Mouse (Mus musculus): ENCODE data around the gene Kcnh3. TPM values are rescaled to one million over a fixed set of nuclear protein-coding genes. Genes with fewer than 3 reads are reported as not detected.

Kcnh3 gene
- 0.56 and 0.77 TPM in 2 replicates for polyA plus RNA-seq (2015; fragmentation: Nextera tagmentation; extraction: Ambion mirVana)

DNA sequence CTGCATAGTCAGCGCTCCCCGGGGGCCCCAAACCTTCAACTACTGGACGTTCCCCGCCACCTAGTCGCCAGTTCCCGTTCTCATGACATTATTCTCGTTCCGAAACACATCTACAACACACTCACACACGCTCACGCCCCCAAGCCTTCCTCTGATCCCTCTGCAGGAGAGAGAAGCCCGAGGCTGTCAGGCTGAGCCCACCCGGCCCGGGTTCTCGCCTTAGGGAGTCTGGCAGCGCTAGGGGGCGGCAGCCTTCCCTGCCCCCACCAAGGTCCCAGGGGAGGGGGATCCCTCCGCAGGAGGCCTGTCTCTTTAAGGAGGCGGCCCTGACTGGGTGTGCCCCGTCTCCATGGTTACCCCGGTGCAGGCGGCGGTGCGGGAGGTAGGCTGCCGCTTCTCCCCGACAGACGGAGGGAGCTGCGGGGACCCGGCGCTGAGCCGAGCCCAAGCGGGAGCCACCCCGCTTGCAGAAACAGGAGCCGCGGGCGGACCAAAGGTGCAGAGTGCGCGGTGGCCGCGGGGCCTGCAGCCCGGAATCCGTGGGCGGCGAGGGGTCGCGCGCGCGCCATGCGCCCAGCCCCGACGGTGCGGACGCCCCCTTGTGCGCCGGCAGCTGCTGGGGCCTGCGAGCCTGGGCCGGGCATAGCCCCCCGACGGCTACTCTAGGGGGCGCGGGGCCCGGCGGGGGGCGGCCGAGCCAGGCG is at the start of gene Kcnh3:
TSS of gene Kcnh3 (plus strand) at position 654 of the 704 bp plus-strand sequence.
- Histone ChIP-seq H3K27me3 (ENCODE audit: insufficient read depth, low read length) (peaks cover 93% of the 10 kb centered on the region), H3K9ac (replicated peaks; ENCODE audit: low read length) (peak within 1 kb of the TSS; percentile 59), H3K4me3 (ENCODE audit: low read length) (peak within 1 kb of the TSS; percentile 54), H3K4me1 (ENCODE audit: insufficient read depth, low read length) (peaks cover 36% of the 10 kb centered on the region), H3K27ac (ENCODE audit: low read length) (no peak within 1 kb of the TSS), H3K4me2 (replicated peaks; ENCODE audit: low read depth, low read length) (peak within 1 kb of the TSS; percentile 68), H3K36me3 (ENCODE audit: insufficient read depth, low read length) (no peaks in the 10 kb centered on the region), H3K9me3 (ENCODE audit: low read length) (no peaks in the 10 kb centered on the region)
- WGBS = under 1% methylated on average over 50 of the region's 66 CpGs
- peak; percentile 46 for ATAC-seq (ENCODE audit: low FRiP score, low TSS enrichment)

DNA sequence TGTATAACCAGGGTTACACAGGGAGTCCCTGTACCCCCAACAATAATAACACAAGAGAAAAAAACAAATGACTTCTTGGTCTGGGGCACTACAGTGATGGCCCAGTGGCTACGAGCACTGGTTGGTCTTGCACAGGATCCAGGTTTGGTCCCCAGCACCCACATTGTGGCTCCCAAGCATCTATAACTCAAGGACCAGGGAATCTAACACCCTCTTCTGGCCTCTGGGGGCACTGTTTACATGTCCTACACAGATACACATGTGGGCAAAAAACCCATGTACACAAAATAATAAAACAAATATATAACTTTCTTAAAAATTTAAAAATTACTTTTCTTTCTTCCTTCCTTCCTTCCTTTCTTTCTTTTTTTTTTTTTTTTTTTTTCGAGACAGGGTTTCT is 45.0 kb upstream of the Kcnh3 start:
- no peak for ATAC-seq (ENCODE audit: low FRiP score, low TSS enrichment)
- peaks cover 51% of the 10 kb centered on the region for H3K36me3 ChIP-seq (ENCODE audit: insufficient read depth, low read length)

DNA sequence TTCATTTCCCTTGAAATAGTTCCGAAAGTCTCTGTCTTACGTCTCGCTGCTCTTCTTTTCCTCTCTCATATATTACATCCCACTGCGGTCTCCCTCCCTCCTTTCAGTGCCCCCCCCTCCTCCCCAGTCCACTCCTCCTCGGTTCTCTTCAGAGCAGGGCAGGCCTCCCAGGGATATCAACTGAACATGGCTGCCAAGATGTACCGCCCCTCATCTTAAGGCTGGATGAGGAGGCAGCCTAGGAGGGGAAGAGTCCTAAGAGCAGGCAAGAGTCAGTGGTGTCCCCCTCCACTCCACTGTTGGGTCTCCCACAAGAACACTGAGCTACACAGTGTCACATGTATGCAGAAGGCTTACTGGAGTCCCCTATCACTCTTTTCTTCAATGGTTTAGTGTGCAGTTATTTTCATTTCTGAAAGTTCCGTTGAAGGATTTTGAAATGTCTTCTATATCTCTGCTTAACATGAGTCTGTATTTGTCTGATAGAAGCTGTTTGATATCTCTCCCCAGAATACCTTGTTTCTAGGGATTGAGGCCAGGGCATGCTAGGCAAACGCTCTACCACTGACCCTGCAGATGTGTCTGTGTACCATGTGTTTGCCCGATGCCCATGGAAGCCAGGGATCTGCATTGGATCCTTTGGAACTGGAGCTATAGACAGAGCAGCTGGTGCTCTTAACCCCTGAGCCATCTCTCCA is 40.3 kb upstream of the Kcnh3 start:
- H3K9me3 ChIP-seq (ENCODE audit: low read length) = no peaks in the 10 kb centered on the region
- H3K4me1 ChIP-seq (ENCODE audit: insufficient read depth, low read length) = no peaks in the 10 kb centered on the region
- H3K27me3 ChIP-seq (ENCODE audit: insufficient read depth, low read length) = no peaks in the 10 kb centered on the region
- no peak overlapping the region for H3K9ac ChIP-seq (replicated peaks; ENCODE audit: low read length)
- no peak overlapping the region for H3K27ac ChIP-seq (ENCODE audit: low read length)
- no peak overlapping the region for H3K4me3 ChIP-seq (ENCODE audit: low read length)
- no peak overlapping the region for H3K4me2 ChIP-seq (replicated peaks; ENCODE audit: low read depth, low read length)
- peaks cover 58% of the 10 kb centered on the region for H3K36me3 ChIP-seq (ENCODE audit: insufficient read depth, low read length)
- no peak for ATAC-seq (ENCODE audit: low FRiP score, low TSS enrichment)
- 86% methylated on average over 9 of the region's 9 CpGs for WGBS

More for the DNA sequence above, 45.0 kb upstream of the Kcnh3 start:
- H3K27me3 ChIP-seq (ENCODE audit: insufficient read depth, low read length) = no peaks in the 10 kb centered on the region
- no peaks in the 10 kb centered on the region for H3K9me3 ChIP-seq (ENCODE audit: low read length)
- no peak overlapping the region for H3K4me2 ChIP-seq (replicated peaks; ENCODE audit: low read depth, low read length)
- H3K4me3 ChIP-seq (ENCODE audit: low read length) = no peak overlapping the region
- no peaks in the 10 kb centered on the region for H3K4me1 ChIP-seq (ENCODE audit: insufficient read depth, low read length)
- H3K9ac ChIP-seq (replicated peaks; ENCODE audit: low read length) = no peak overlapping the region
- whole genome bisulfite sequencing = 93% methylated on average over 1 of the region's 2 CpGs
- H3K27ac ChIP-seq (ENCODE audit: low read length) = no peak overlapping the region

GRCm38 (mm10) chr15:99194358-99194757 is 30.3 kb upstream of the Kcnh3 start:
- Histone ChIP-seq H3K4me2 (replicated peaks; ENCODE audit: low read depth, low read length) (no peak overlapping the region), H3K27me3 (ENCODE audit: insufficient read depth, low read length) (no peaks in the 10 kb centered on the region), H3K9me3 (ENCODE audit: low read length) (no peaks in the 10 kb centered on the region), H3K4me1 (ENCODE audit: insufficient read depth, low read length) (no peaks in the 10 kb centered on the region), H3K27ac (ENCODE audit: low read length) (no peak overlapping the region), H3K4me3 (ENCODE audit: low read length) (no peak overlapping the region), H3K36me3 (ENCODE audit: insufficient read depth, low read length) (peaks cover 33% of the 10 kb centered on the region), H3K9ac (replicated peaks; ENCODE audit: low read length) (no peak overlapping the region)
- 88% methylated on average over 10 of the region's 10 CpGs for WGBS
- no peak for ATAC-seq (ENCODE audit: low FRiP score, low TSS enrichment)

DNA sequence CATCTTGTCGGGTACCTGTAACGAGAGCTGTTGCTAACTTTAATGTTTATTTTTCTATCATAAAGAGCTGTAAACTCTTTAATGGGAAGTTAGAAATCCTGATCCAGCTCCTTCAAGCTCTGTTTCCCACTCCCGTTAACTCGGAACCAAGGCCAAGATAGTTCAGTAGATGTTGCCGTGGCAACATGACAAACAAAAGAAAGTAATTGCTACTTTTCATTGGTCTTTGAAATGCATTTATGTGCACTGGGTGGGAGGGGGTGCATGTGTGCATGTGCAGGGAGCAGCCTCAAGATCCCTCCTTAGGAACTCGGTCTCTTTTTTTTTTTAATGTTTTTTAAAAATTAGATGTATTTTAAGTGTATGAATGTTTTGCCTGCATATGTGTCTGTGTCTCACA is 29.6 kb upstream of the Kcnh3 start:
- peaks cover 35% of the 10 kb centered on the region for H3K36me3 ChIP-seq (ENCODE audit: insufficient read depth, low read length)
- no peak overlapping the region for H3K27ac ChIP-seq (ENCODE audit: low read length)
- WGBS = 57% methylated on average over 6 of the region's 6 CpGs
- H3K9me3 ChIP-seq (ENCODE audit: low read length) = no peaks in the 10 kb centered on the region
- no peak for ATAC-seq (ENCODE audit: low FRiP score, low TSS enrichment)
- no peak overlapping the region for H3K4me2 ChIP-seq (replicated peaks; ENCODE audit: low read depth, low read length)
- no peaks in the 10 kb centered on the region for H3K27me3 ChIP-seq (ENCODE audit: insufficient read depth, low read length)
- H3K4me3 ChIP-seq (ENCODE audit: low read length) = no peak overlapping the region
- H3K4me1 ChIP-seq (ENCODE audit: insufficient read depth, low read length) = no peaks in the 10 kb centered on the region
- no peak overlapping the region for H3K9ac ChIP-seq (replicated peaks; ENCODE audit: low read length)

DNA sequence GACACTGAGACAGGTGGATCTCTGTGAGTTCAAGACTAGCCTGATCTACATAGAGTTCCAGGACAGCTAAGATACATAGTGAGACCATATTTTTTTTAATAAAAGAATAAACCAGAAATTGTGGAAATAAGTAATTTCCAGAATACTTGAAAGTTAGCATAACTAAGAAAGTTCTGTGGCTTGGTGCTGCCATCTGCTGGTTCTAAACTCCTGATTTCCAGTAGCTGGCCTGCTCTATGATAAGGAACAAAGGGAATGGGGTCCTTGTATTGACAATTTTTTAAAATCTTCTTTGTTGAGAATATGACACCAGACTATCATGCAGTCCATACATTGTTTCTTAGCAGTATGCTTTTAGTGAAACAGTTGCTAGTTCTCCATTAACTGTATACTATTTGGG is 25.9 kb upstream of the Kcnh3 start:
- H3K9me3 ChIP-seq (ENCODE audit: low read length) = no peaks in the 10 kb centered on the region
- no peak overlapping the region for H3K4me2 ChIP-seq (replicated peaks; ENCODE audit: low read depth, low read length)
- H3K9ac ChIP-seq (replicated peaks; ENCODE audit: low read length) = no peak overlapping the region
- H3K36me3 ChIP-seq (ENCODE audit: insufficient read depth, low read length) = peaks cover 15% of the 10 kb centered on the region
- H3K27me3 ChIP-seq (ENCODE audit: insufficient read depth, low read length) = no peaks in the 10 kb centered on the region
- no peak for ATAC-seq (ENCODE audit: low FRiP score, low TSS enrichment)
- no peak overlapping the region for H3K27ac ChIP-seq (ENCODE audit: low read length)
- H3K4me3 ChIP-seq (ENCODE audit: low read length) = no peak overlapping the region
- H3K4me1 ChIP-seq (ENCODE audit: insufficient read depth, low read length) = no peaks in the 10 kb centered on the region

DNA sequence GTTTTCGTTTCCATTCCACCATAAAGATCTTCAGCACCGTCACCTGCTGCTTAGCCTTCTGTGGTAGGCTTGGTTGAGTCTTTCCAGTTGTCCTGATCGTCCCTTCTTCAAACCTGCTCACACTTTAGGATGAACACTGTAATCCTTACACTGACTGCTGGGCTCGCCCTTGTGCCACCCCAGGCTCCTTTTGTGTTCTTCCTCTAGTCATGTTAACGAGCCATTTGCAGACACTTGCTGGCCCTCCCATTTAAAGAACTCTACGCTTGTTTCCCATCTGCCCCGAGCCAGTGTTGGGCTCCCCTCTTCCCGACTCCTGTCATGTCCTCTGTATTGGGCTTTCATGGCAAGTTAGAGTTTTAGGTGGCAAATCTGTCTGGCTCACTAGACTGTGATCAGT is 18.7 kb upstream of the Kcnh3 start:
- H3K4me3 ChIP-seq (ENCODE audit: low read length) = no peak overlapping the region
- WGBS = 70% methylated on average over 8 of the region's 8 CpGs
- H3K4me2 ChIP-seq (replicated peaks; ENCODE audit: low read depth, low read length) = no peak overlapping the region
- no peak overlapping the region for H3K9ac ChIP-seq (replicated peaks; ENCODE audit: low read length)
- H3K27me3 ChIP-seq (ENCODE audit: insufficient read depth, low read length) = no peaks in the 10 kb centered on the region
- H3K36me3 ChIP-seq (ENCODE audit: insufficient read depth, low read length) = peaks cover 36% of the 10 kb centered on the region
- no peak for ATAC-seq (ENCODE audit: low FRiP score, low TSS enrichment)
- no peaks in the 10 kb centered on the region for H3K9me3 ChIP-seq (ENCODE audit: low read length)
- H3K4me1 ChIP-seq (ENCODE audit: insufficient read depth, low read length) = no peaks in the 10 kb centered on the region
- H3K27ac ChIP-seq (ENCODE audit: low read length) = no peak overlapping the region

DNA sequence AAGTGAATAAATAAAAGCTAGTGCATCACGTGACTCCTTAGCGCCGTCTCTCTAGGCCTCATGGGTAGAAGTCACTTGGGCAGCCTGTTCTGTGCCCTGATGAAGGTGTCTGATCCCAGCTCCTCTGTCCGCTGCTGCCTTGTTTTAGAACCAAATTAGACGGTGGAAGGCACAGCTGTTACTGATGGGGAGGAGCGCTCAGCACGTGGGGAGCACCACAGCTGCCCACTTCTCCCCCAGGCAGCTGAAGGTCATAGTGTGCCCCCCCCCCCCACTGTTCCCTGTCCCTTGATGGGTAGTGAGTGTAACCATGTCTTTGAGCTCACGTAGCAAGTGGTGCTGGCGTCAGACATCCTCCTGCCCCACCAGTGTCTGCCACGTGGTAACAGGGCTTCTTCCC is 11.5 kb upstream of the Kcnh3 start:
- no peak overlapping the region for H3K9ac ChIP-seq (replicated peaks; ENCODE audit: low read length)
- H3K27me3 ChIP-seq (ENCODE audit: insufficient read depth, low read length) = no peaks in the 10 kb centered on the region
- H3K36me3 ChIP-seq (ENCODE audit: insufficient read depth, low read length) = peaks cover 47% of the 10 kb centered on the region
- 88% methylated on average over 10 of the region's 10 CpGs for WGBS
- H3K9me3 ChIP-seq (ENCODE audit: low read length) = no peaks in the 10 kb centered on the region
- no peak overlapping the region for H3K27ac ChIP-seq (ENCODE audit: low read length)
- H3K4me1 ChIP-seq (ENCODE audit: insufficient read depth, low read length) = no peaks in the 10 kb centered on the region
- H3K4me3 ChIP-seq (ENCODE audit: low read length) = no peak overlapping the region
- no peak overlapping the region for H3K4me2 ChIP-seq (replicated peaks; ENCODE audit: low read depth, low read length)
- no peak for ATAC-seq (ENCODE audit: low FRiP score, low TSS enrichment)

DNA sequence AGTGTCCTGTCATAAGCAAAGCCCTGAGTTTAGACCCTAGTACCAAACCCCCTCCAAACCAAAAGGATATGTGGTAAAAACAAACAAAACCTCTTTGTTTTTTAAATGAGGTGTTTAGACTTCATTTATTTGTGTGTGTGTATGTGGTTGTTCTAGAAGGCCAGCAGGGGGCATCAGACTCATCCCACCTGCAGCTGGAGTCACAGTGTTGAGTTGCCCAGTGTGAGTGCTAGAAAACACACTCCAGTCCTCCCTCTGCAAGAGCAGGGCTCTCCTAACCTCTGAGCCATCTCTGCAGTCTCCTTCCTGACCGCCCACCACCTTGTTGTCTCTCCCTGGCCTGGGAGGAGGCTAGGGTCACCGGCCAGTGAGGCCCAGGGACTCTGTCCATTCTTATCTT is 9.7 kb upstream of the Kcnh3 start:
- Histone ChIP-seq H3K27ac (ENCODE audit: low read length) (no peak overlapping the region), H3K4me2 (replicated peaks; ENCODE audit: low read depth, low read length) (no peak overlapping the region), H3K9me3 (ENCODE audit: low read length) (no peaks in the 10 kb centered on the region), H3K36me3 (ENCODE audit: insufficient read depth, low read length) (peaks cover 33% of the 10 kb centered on the region), H3K27me3 (ENCODE audit: insufficient read depth, low read length) (peaks cover 7% of the 10 kb centered on the region; the same call in 1 of the 2 replicates), H3K4me1 (ENCODE audit: insufficient read depth, low read length) (no peaks in the 10 kb centered on the region), H3K9ac (replicated peaks; ENCODE audit: low read length) (no peak overlapping the region), H3K4me3 (ENCODE audit: low read length) (no peak overlapping the region)
- 73% methylated on average over 2 of the region's 2 CpGs for WGBS
- ATAC-seq (ENCODE audit: low FRiP score, low TSS enrichment) = no peak

DNA sequence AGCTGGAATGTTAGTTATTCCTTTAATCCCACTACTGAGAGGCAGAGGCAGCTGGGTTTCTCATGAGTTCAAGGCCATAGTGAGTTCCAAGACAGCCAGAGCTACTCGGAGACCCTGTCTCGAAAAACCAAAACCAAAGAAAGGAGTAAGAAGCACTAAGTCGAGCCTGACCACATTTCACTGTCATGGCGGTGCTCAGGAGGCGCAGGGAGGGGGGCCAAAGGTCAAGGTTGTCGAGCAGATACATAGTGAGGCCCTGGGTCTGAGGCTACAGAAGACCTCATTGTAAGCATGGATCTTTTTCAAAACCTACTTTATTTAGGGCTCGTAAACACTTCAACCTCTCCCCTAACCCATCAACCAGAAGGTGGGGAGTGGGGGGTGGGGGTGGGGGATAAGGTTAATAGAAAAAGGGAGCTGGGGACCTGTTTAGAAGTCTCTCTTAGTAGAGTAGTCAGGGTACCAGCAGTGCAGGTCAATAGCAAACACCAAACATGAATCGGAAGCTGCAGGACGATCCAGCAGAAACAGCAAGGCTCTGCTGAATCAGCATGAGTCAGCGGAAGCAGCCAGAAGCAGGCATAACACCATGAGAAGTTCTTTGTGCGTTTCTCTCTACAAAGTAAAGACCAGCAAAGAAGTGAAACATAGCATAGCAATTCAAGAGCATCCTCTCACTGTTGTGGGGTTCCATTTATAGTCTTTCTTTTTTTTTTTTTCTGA is 8.8 kb upstream of the Kcnh3 start:
- peaks cover 12% of the 10 kb centered on the region for H3K27me3 ChIP-seq (ENCODE audit: insufficient read depth, low read length)
- no peaks in the 10 kb centered on the region for H3K9me3 ChIP-seq (ENCODE audit: low read length)
- H3K4me1 ChIP-seq (ENCODE audit: insufficient read depth, low read length) = no peaks in the 10 kb centered on the region
- no peak overlapping the region for H3K27ac ChIP-seq (ENCODE audit: low read length)
- no peak overlapping the region for H3K9ac ChIP-seq (replicated peaks; ENCODE audit: low read length)
- H3K4me2 ChIP-seq (replicated peaks; ENCODE audit: low read depth, low read length) = no peak overlapping the region
- 80% methylated on average over 11 of the region's 11 CpGs for WGBS
- peaks cover 30% of the 10 kb centered on the region for H3K36me3 ChIP-seq (ENCODE audit: insufficient read depth, low read length)
- H3K4me3 ChIP-seq (ENCODE audit: low read length) = no peak overlapping the region
- no peak for ATAC-seq (ENCODE audit: low FRiP score, low TSS enrichment)
